Mouse (Mus musculus) CH12.LX (cell line): Measurements from ENCODE around the gene Zbtb17. TPM values are rescaled to one million over a fixed set of nuclear protein-coding genes. Genes with fewer than 3 reads are reported as not detected.

ENCODE experiments used
- DNase-seq: peaks from one replicate; pipeline ENCODE4 v3.0.0-alpha.2; 2013; ENCODE audit errors: extremely low read depth
- H3K27ac ChIP-seq: 2 replicates; pipeline ENCODE4 v1.5.1; 2012; ENCODE audit warnings: low read depth, mild to moderate bottlenecking, control low read depth, moderate library complexity; ENCODE audit not compliant: insufficient read depth
- H3K27me3 ChIP-seq: replicated peaks from 2 replicates; pipeline ENCODE3; 2012; ENCODE audit warnings: inconsistent platforms
- H3K36me3 ChIP-seq, 2 experiments: replicated peaks in 1 of 2; 2 replicates each; pipeline versions ENCODE3 to v1.6.1; 2012; ENCODE audit warnings: inconsistent platforms in 1 of 2, low read length in 1 of 2, mild to moderate bottlenecking in 1 of 2, mixed read lengths in 1 of 2, moderate library complexity in 1 of 2; ENCODE audit not compliant: control insufficient read depth in 1 of 2, insufficient read depth in 1 of 2
- H3K4me1 ChIP-seq, 2 experiments: 2 replicates each; pipeline ENCODE4 v1.6.1; 2012; ENCODE audit warnings: inconsistent platforms in 1 of 2, moderate library complexity in 1 of 2; ENCODE audit not compliant: insufficient read depth in 2 of 2, control insufficient read depth in 1 of 2
- H3K4me2 ChIP-seq: 2 replicates; pipeline ENCODE4 v1.6.1; 2012; ENCODE audit warnings: low read depth, mild to moderate bottlenecking, control low read depth; ENCODE audit not compliant: poor library complexity, insufficient read depth, severe bottlenecking
- H3K4me3 ChIP-seq, 3 experiments: fragments of 150-350 bp in 1 of 3; sonication (generic) in 1 of 3; replicated peaks in 1 of 3; 2 replicates each; pipeline versions ENCODE3 to v1.5.1; 2011 to 2012; ENCODE audit warnings: low read depth in 2 of 3, low read length in 2 of 3, mild to moderate bottlenecking in 2 of 3, moderate library complexity in 2 of 3, control low read depth in 1 of 3, improper control_type of control experiment in 1 of 3, inconsistent platforms in 1 of 3, mixed read lengths in 1 of 3; ENCODE audit not compliant: poor library complexity in 1 of 3
- H3K79me2 ChIP-seq: replicated peaks from 2 replicates; pipeline ENCODE4 v1.6.1; 2012; ENCODE audit warnings: mild to moderate bottlenecking, moderate library complexity; ENCODE audit not compliant: control insufficient read depth, poor library complexity, insufficient read depth, severe bottlenecking; ENCODE audit errors: extremely low read depth
- H3K9ac ChIP-seq: 2 replicates; pipeline ENCODE4 v1.6.1; 2012; ENCODE audit warnings: low read depth, mild to moderate bottlenecking, control low read depth, moderate library complexity; ENCODE audit not compliant: insufficient read depth
- H3K9me3 ChIP-seq: replicated peaks from 2 replicates; pipeline ENCODE3; 2012; ENCODE audit warnings: low read length, inconsistent platforms, mixed read lengths
- BHLHE40 ChIP-seq: IDR thresholded peaks from 2 replicates; pipeline ENCODE4 v1.6.1; 2011; ENCODE audit warnings: mild to moderate bottlenecking, low read depth, low read length, improper control_type of control experiment
- CHD1 ChIP-seq: IDR thresholded peaks from 2 replicates; pipeline ENCODE4 v1.6.1; 2012; ENCODE audit warnings: low read depth, low read length, improper control_type of control experiment, inconsistent platforms
- CHD2 ChIP-seq: IDR thresholded peaks from 2 replicates; pipeline ENCODE4 v1.6.1; 2011; ENCODE audit warnings: low read length, improper control_type of control experiment
- E2F4 ChIP-seq: IDR thresholded peaks from 2 replicates; pipeline ENCODE4 v1.6.1; 2011; ENCODE audit warnings: low read depth, low read length, improper control_type of control experiment; ENCODE audit not compliant: insufficient replicate concordance
- ETS1 ChIP-seq: conservative IDR thresholded peaks from 2 replicates; pipeline ENCODE4 v1.6.1; 2012; ENCODE audit warnings: low read depth, mild to moderate bottlenecking, inconsistent platforms, low read length, improper control_type of control experiment, moderate library complexity
- GABPA ChIP-seq: IDR thresholded peaks from 2 replicates; pipeline ENCODE4 v1.6.1; 2012; ENCODE audit warnings: low read depth, low read length, improper control_type of control experiment, inconsistent platforms; ENCODE audit not compliant: insufficient replicate concordance
- JUN ChIP-seq: IDR thresholded peaks from 2 replicates; pipeline ENCODE4 v1.6.1; 2011; ENCODE audit warnings: low read depth, mild to moderate bottlenecking, low read length, improper control_type of control experiment, moderate library complexity; ENCODE audit not compliant: insufficient read depth
- JUND ChIP-seq: conservative IDR thresholded peaks from 2 replicates; pipeline ENCODE4 v1.6.1; 2011; ENCODE audit warnings: low read depth, low read length, improper control_type of control experiment
- KAT2A ChIP-seq: IDR thresholded peaks from 2 replicates; pipeline ENCODE4 v1.6.1; 2012; ENCODE audit warnings: low read length, improper control_type of control experiment, inconsistent platforms; ENCODE audit not compliant: insufficient replicate concordance
- MAFK ChIP-seq: IDR thresholded peaks from 2 replicates; pipeline ENCODE4 v1.6.1; 2011; ENCODE audit warnings: low read length, improper control_type of control experiment; ENCODE audit not compliant: insufficient replicate concordance
- MAX ChIP-seq: IDR thresholded peaks from 2 replicates; pipeline ENCODE4 v1.6.1; 2011; ENCODE audit warnings: low read length, improper control_type of control experiment
- MAZ ChIP-seq: IDR thresholded peaks from 2 replicates; pipeline ENCODE4 v1.6.1; 2012; ENCODE audit warnings: low read depth, mild to moderate bottlenecking, inconsistent platforms, low read length, improper control_type of control experiment, moderate library complexity
- MXI1 ChIP-seq: IDR thresholded peaks from 2 replicates; pipeline ENCODE4 v1.6.1; 2011; ENCODE audit warnings: mild to moderate bottlenecking, low read depth, low read length, improper control_type of control experiment
- NELFE ChIP-seq: IDR thresholded peaks from 2 replicates; pipeline ENCODE4 v1.6.1; 2011; ENCODE audit warnings: low read depth, low read length, improper control_type of control experiment
- NRF1 ChIP-seq: IDR thresholded peaks from 2 replicates; pipeline ENCODE4 v1.6.1; 2014; ENCODE audit warnings: low read depth, mild to moderate bottlenecking, inconsistent platforms, low read length, improper control_type of control experiment, moderate library complexity
- PAX5 ChIP-seq: IDR thresholded peaks from 2 replicates; pipeline ENCODE4 v1.6.1; 2012; ENCODE audit warnings: low read length, inconsistent platforms, mixed read lengths
- POLR2A ChIP-seq: IDR thresholded peaks from 2 replicates; pipeline ENCODE4 v1.6.1; 2011; ENCODE audit warnings: low read depth, mild to moderate bottlenecking, improper control_type of control experiment, low read length
- RAD21 ChIP-seq: IDR thresholded peaks from 2 replicates; pipeline ENCODE4 v1.6.1; 2011; ENCODE audit warnings: low read depth, mild to moderate bottlenecking, low read length, improper control_type of control experiment, moderate library complexity
- RCOR1 ChIP-seq: conservative IDR thresholded peaks from 2 replicates; pipeline ENCODE4 v1.6.1; 2012; ENCODE audit warnings: low read depth, mild to moderate bottlenecking, inconsistent platforms, low read length, improper control_type of control experiment
- SIN3A ChIP-seq: IDR thresholded peaks from 2 replicates; pipeline ENCODE4 v1.6.1; 2012; ENCODE audit warnings: low read length, improper control_type of control experiment, inconsistent platforms
- SMC3 ChIP-seq: IDR thresholded peaks from 2 replicates; pipeline ENCODE4 v1.6.1; 2011; ENCODE audit warnings: low read depth, low read length, improper control_type of control experiment
- TCF12 ChIP-seq: IDR thresholded peaks from 2 replicates; pipeline ENCODE4 v1.6.1; 2014; ENCODE audit warnings: low read depth, mild to moderate bottlenecking, inconsistent platforms, low read length, improper control_type of control experiment
- UBTF ChIP-seq: IDR thresholded peaks from 2 replicates; pipeline ENCODE4 v1.6.1; 2012; ENCODE audit warnings: low read depth, mild to moderate bottlenecking, inconsistent platforms, low read length, improper control_type of control experiment, moderate library complexity
- USF1 ChIP-seq: IDR thresholded peaks from 2 replicates; pipeline ENCODE4 v1.6.1; 2014; ENCODE audit warnings: low read depth, mild to moderate bottlenecking, inconsistent platforms, low read length, improper control_type of control experiment
- USF2 ChIP-seq: conservative IDR thresholded peaks from 2 replicates; pipeline ENCODE4 v1.6.1; 2011; ENCODE audit warnings: low read depth, low read length, improper control_type of control experiment
- ZMIZ1 ChIP-seq: IDR thresholded peaks from 2 replicates; pipeline ENCODE4 v1.6.1; 2012; ENCODE audit warnings: low read depth, mild to moderate bottlenecking, inconsistent platforms, low read length, improper control_type of control experiment
- ZNF384 ChIP-seq: IDR thresholded peaks from 2 replicates; pipeline ENCODE4 v1.6.1; 2012; ENCODE audit warnings: low read depth, low read length, improper control_type of control experiment, inconsistent platforms
- dilution Hi-C: fragments of 300-500 bp; cut with MboI; formaldehyde crosslinking; loops from 2 replicates; pipeline ENCODE4 v1.14.3; 2020; ENCODE audit warnings: low sequenced_read_pairs; ENCODE audit not compliant: extremely low pct_unique_long_range_greater_than_20kb, extremely low pct_ligation_motif_present
- in situ Hi-C: fragments of 300-500 bp; cut with MboI; formaldehyde crosslinking; loops from 3 replicates; pipeline ENCODE4 v1.14.3; 2019; ENCODE audit warnings: low sequenced_read_pairs, low pct_ligation_motif_present, low pct_unique_long_range_greater_than_20kb, mixed read lengths
- polyA plus RNA-seq: library from polyadenylated mRNA; unstranded; fragments of >175 nt; gene quantifications from 2 replicates; pipeline ENCODE4 v1.2.1, GENCODE M21; 2012; ENCODE audit warnings: low read depth; ENCODE audit not compliant: insufficient read length
- total RNA-seq, 2 experiments: library from RNA; depleted of rRNA; stranded (reverse); fragments of 300-350 nt in 1 of 2; fragments of >200 nt in 1 of 2; gene quantifications; 2 replicates each; pipeline ENCODE4 v1.2.3; 2012 to 2014

The Zbtb17 gene
- total and polyA plus RNA-seq, 3 experiments, result 21.4 to 51.2 (median 47.6) TPM

DNA sequence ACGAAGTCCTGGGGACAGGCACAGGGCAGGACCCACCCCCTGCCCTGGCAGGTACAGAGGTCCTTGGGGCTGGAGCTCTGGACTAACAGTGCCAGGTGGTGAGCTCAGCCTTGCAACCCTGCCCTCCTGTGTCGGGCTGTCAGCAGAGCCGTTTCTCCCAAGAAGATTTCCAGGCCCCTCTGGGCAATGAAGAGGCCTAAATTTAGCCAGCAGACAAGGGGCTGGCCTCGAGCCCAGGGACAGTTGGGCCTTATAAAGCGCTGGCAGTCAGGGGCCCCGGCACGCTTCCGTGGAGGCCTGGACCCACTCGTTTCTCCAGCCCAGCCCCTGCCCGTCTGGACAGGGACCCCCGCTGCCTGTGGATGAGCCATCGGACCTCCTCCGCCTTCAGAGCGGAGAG lies 23.0 kb upstream of the Zbtb17 start:
- H3K27ac ChIP-seq, result no peak overlapping the region
- H3K9ac ChIP-seq, result no peak overlapping the region
- dilution Hi-C loops, result no loop called here
- no peaks in the 10 kb centered on the region for H3K36me3 ChIP-seq
- H3K79me2 ChIP-seq, result no peaks in the 10 kb centered on the region
- peaks cover 9 to 56% of the 10 kb centered on the region in 2 experiments for H3K4me1 ChIP-seq
- no peak overlapping the region for H3K4me3 ChIP-seq
- TF ChIP-seq MAX (no peak), NELFE (no peak), JUN (no peak), POLR2A (no peak), ETS1 (no peak), USF2 (no peak), PAX5 (no peak), USF1 (no peak), CHD1 (no peak), TCF12 (no peak), RAD21 (no peak), E2F4 (no peak), ZNF384 (no peak), RCOR1 (no peak), BHLHE40 (no peak), UBTF (no peak), GABPA (no peak), MXI1 (no peak), SIN3A (no peak), MAZ (no peak)
- H3K4me2 ChIP-seq, result no peak overlapping the region
- in situ Hi-C loops, result loop anchor here (25.0 kb wide), 2 partner anchors 541 to 666 kb away; partner anchors contain the start of gene Tmem51
- DNase-seq, result no peak
- no peaks in the 10 kb centered on the region for H3K9me3 ChIP-seq
- H3K27me3 ChIP-seq, result no peaks in the 10 kb centered on the region

DNA sequence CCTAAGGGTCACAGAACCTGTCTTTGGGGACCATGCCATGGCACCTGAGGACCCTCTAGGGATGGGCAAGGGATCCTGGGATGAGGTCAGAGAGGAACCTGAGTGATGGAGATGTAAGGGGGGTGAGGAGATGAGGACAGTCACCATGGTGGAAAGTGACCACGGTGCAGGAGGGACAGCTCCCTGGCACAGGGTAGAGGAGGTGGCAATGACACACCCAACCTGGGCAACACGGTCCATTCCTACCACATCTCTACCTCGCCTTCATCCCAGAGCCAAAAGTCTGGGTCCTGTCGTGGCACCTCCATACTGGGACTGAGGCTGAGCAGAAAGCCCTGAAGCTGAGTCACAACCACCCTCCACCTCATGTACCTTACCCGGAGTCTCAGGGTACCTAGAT lies 21.6 kb upstream of the Zbtb17 start:
- H3K9me3 ChIP-seq, result no peaks in the 10 kb centered on the region
- no peak overlapping the region for H3K4me2 ChIP-seq
- no peak overlapping the region for H3K9ac ChIP-seq
- no peaks in the 10 kb centered on the region for H3K79me2 ChIP-seq
- peaks cover 1% of the 10 kb centered on the region for H3K27me3 ChIP-seq
- no peak for DNase-seq
- TF ChIP-seq MAZ (no peak), E2F4 (no peak), JUND (no peak), PAX5 (no peak), NRF1 (no peak), ZMIZ1 (no peak), POLR2A (no peak), MAFK (no peak), RCOR1 (no peak), CHD2 (no peak), CHD1 (no peak), MXI1 (no peak), TCF12 (no peak), NELFE (no peak), KAT2A (no peak), SMC3 (no peak)
- no peaks in the 10 kb centered on the region for H3K36me3 ChIP-seq
- H3K27ac ChIP-seq, result no peak overlapping the region
- no peak overlapping the region for H3K4me3 ChIP-seq
- H3K4me1 ChIP-seq, result peaks cover 12 to 59% of the 10 kb centered on the region in 2 experiments
- in situ Hi-C loops, result loop anchor here (25.0 kb wide), 2 partner anchors 539 to 664 kb away; partner anchors contain the start of gene Tmem51
- dilution Hi-C loops, result no loop called here
